Mouse (Mus musculus): Measurements from ENCODE around the gene Adm.

Adm gene

GRCm38 (mm10) chr7:110668756-110669155, 41.3 kb downstream of the Adm start:
- no peak for DNase-seq (ENCODE audit: low read depth, low spot score)
- no peaks in the 10 kb centered on the region for H3K27me3 ChIP-seq (ENCODE audit: control insufficient read depth, insufficient read depth, low read length, poor library complexity, severe bottlenecking)

GRCm38 (mm10) chr7:110671121-110671680, 43.7 kb downstream of the Adm start:
- H3K36me3 ChIP-seq (ENCODE audit: control insufficient read depth, insufficient read depth, low read length, poor library complexity, severe bottlenecking): no peaks in the 10 kb centered on the region
- no peak for DNase-seq (ENCODE audit: low read depth, low spot score)
- no peaks in the 10 kb centered on the region for H3K27me3 ChIP-seq (ENCODE audit: control insufficient read depth, insufficient read depth, low read length, poor library complexity, severe bottlenecking)

More at GRCm38 (mm10) chr7:110668756-110669155, 41.3 kb downstream of the Adm start:
- H3K36me3 ChIP-seq (ENCODE audit: control insufficient read depth, insufficient read depth, low read length, poor library complexity, severe bottlenecking): no peaks in the 10 kb centered on the region

Data from splenic B cell, adult 2 months (primary cell).